Mouse (Mus musculus): ENCODE results near the gene Prkcb. TPM values are rescaled to one million over a fixed set of nuclear protein-coding genes. Genes with fewer than 3 reads are reported as not detected.

The Prkcb gene
- under 1 TPM; 0.01 to 0.07 TPM for polyA plus RNA-seq (2012; fragmentation: generic; extraction: Trizol)

DNA sequence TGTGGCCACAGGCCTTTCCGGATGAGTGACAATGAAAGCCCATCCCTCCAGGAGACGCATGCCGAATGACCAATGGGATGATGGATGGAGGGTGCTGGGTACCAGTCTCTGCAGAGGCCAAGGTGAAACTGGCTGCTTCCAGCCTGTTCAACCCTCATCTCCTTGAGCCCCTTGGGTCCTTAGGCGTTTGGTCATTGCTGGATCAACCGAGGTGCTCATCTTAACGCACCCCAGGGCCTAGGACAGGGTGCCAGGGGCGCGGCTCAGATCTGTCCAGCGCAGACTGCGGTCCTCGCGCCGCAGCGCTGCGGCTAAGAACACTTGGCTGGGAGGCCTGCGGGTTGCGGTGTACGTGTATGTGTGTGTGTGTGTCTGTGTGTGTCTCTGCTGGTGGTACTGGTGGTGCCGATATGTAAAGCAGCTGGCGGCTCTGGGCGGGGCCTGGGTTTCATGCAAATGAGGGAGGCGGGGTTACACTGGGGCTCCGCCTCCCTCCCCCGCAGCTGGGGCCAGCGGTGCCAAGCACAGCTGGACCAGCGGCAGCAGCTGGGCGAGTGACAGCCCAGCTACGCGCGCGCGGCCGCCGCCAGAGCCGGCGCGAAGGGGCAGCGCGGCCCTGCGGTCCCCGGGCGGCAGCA lies at the start of gene Prkcb:
Gene Prkcb (plus strand): TSS at position 147 of the 638 bp plus-strand sequence.

DNA sequence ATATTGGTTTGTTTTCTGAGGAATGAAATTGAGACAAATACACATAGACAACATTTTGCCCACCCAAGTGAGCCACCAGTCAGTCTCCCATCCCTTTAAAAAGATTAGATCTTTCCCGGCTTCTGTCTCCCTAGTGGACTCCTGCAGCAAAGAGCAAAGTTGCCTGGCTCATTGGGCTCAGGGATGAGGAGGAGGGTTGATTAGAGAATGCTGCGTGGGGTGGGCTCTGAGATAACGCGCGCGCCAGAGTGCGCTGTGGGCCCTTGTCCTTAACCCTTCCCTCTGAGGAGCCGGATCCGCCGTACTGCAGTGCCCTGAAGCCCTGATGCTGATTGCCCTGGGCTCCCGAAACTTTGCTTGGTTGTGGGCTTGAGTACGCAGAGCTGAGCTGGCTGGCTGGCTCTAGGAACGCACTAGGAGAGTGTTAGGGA lies 381.9 kb downstream of the Prkcb start, which contains the start of gene Cacng3:
Gene Cacng3 (plus strand): TSS at position 51 of the 431 bp plus-strand sequence.

Other genes starting within 250 kb of the Prkcb start
- 10 to 100 TPM in 1 of 2 experiments, 1 to 10 TPM in 1; 6.4 to 15.9 TPM for gene Ubfd1, start 221.6 kb upstream of the Prkcb start, polyA plus RNA-seq (2012; fragmentation: generic; extraction: Trizol)
- 1 to 10 TPM; 5.4 to 6.4 TPM for gene Ears2, start 221.5 kb upstream of the Prkcb start, polyA plus RNA-seq (2012; fragmentation: generic; extraction: Trizol)
- 100 to 1,000 TPM; 380 to 415 TPM for gene Ndufab1, start 186.9 kb upstream of the Prkcb start, polyA plus RNA-seq (2012; fragmentation: generic; extraction: Trizol)
- gene Palb2, start 155.8 kb upstream of the Prkcb start, polyA plus RNA-seq (2012; fragmentation: generic; extraction: Trizol): under 1 TPM; 0.43 to 0.85 TPM
- 10 to 100 TPM; 31.4 to 69.1 TPM for gene Dctn5, start 155.7 kb upstream of the Prkcb start, polyA plus RNA-seq (2012; fragmentation: generic; extraction: Trizol)
- 100 to 1,000 TPM in 1 of 2 experiments, 10 to 100 TPM in 1; 76.0 to 116 TPM for gene Plk1, start 129.3 kb upstream of the Prkcb start, polyA plus RNA-seq (2012; fragmentation: generic; extraction: Trizol)
- under 1 TPM in 1 of 2 experiments, not detected in 1; 0.02 TPM for gene Ern2, start 102.5 kb upstream of the Prkcb start, polyA plus RNA-seq (2012; fragmentation: generic; extraction: Trizol)
- gene Chp2, start 69.3 kb upstream of the Prkcb start, polyA plus RNA-seq (2012; fragmentation: generic; extraction: Trizol): under 1 TPM in 1 of 2 experiments, not detected in 1; 0.02 TPM

All from C3H10T1/2 (cell line).